9 mouse cellular contexts compared by ENCODE assay signal in genomic region chr3:88501366-88502030, GRCm38 (mm10). TPM values are rescaled to one million over a fixed set of nuclear protein-coding genes. Genes with fewer than 3 reads are reported as not detected.
A peak's percentile ranks its signal among the peaks of the same experiment; 100 is the strongest.
DNase-seq lines count a peak whose midpoint lies in the region; ATAC-seq and TF ChIP-seq lines count a peak whose summit lies in the region.
"Had no signal": no experiment of that assay in that cellular context is flagged by ENCODE, and none has a peak within 500 bp of the region (broad histone marks: within the 10 kb centered on the region; RNA-seq: fewer than 3 reads in every experiment).

No protein-coding gene starts in this region.

- H3K4me1 ChIP-seq in neural tube, embryonic 12.5 days: peaks cover 14% of the 10 kb centered on the region
- peaks cover 8% of the 10 kb centered on the region for H3K4me1 ChIP-seq in forebrain, embryonic 11.5 days (replicated peaks; ENCODE audit: control insufficient read depth, insufficient read depth, low read length)
- peaks cover 62% of the 10 kb centered on the region for H3K4me1 ChIP-seq in limb, embryonic 15.5 days
- peaks cover 15% of the 10 kb centered on the region for H3K4me1 ChIP-seq in stomach, postnatal 0 days (replicated peaks; ENCODE audit: control insufficient read depth, insufficient read depth)

- peaks cover 32% of the 10 kb centered on the region for H3K27me3 ChIP-seq in neural tube, embryonic 12.5 days (replicated peaks)
- peaks cover 16% of the 10 kb centered on the region for H3K27me3 ChIP-seq in forebrain, embryonic 11.5 days (ENCODE audit: control insufficient read depth, insufficient read depth, low read length)
- no peaks in the 10 kb centered on the region for H3K27me3 ChIP-seq in limb, embryonic 15.5 days
- H3K27me3 ChIP-seq in stomach, postnatal 0 days (ENCODE audit: control insufficient read depth, insufficient read depth, low read length): no peaks in the 10 kb centered on the region

- ATAC-seq in neural tube, embryonic 12.5 days (ENCODE audit: low FRiP score, low read depth): no peak
- no peak for ATAC-seq in forebrain, embryonic 11.5 days (replicated peaks; ENCODE audit: low FRiP score)
- ATAC-seq in limb, embryonic 15.5 days (ENCODE audit: insufficient number of reproducible peaks, low FRiP score, low TSS enrichment, low read depth): no peak
- ATAC-seq in stomach, postnatal 0 days (ENCODE audit: low FRiP score, low TSS enrichment): no peak

- no peak for TF ChIP-seq CTCF in stomach, postnatal 0 days (IDR thresholded peaks at IDR 0.05; ENCODE audit: low read depth)

- H3K4me2 ChIP-seq in neural tube, embryonic 12.5 days (replicated peaks): peak overlapping the region; percentile 94
- no peak overlapping the region; the same call in 1 of the 2 replicates for H3K4me2 ChIP-seq in forebrain, embryonic 11.5 days (ENCODE audit: low read depth, low read length, severe bottlenecking)
- H3K4me2 ChIP-seq in limb, embryonic 15.5 days: peak overlapping the region; percentile 69
- H3K4me2 ChIP-seq in stomach, postnatal 0 days (replicated peaks; ENCODE audit: low read depth): peak overlapping the region; percentile 79

- H3K27ac ChIP-seq in neural tube, embryonic 12.5 days: no peak overlapping the region
- H3K27ac ChIP-seq in forebrain, embryonic 11.5 days (ENCODE audit: low read depth, low read length): no peak overlapping the region
- H3K27ac ChIP-seq in limb, embryonic 15.5 days: peak overlapping the region; percentile 98
- peak overlapping the region; percentile 98 for H3K27ac ChIP-seq in stomach, postnatal 0 days (replicated peaks)

- no peak for DNase-seq in neural tube, embryonic 10.5 days (ENCODE audit: extremely low spot score, low spot score)
- DNase-seq in forebrain, embryonic 11.5 days (ENCODE audit: low spot score): no peak
- no peak for DNase-seq in stomach, postnatal 0 days (ENCODE audit: low spot score)
- DNase-seq in adrenal gland, postnatal 25 days: no peak
- DNase-seq in retina, postnatal 1 day: no peak
- DNase-seq in thymus, postnatal 4 days: no peak

- peak overlapping the region; percentile 13 for H3K4me3 ChIP-seq in neural tube, embryonic 12.5 days
- 0 out of 2 replicates have a peak overlapping the region, but pooled peaks have one; percentile 49 for H3K4me3 ChIP-seq in forebrain, embryonic 11.5 days (ENCODE audit: low read depth, low read length)
- H3K4me3 ChIP-seq in limb, embryonic 15.5 days: peak overlapping the region; percentile 82
- peak overlapping the region; percentile 97 for H3K4me3 ChIP-seq in stomach, postnatal 0 days (ENCODE audit: low read depth, low read length)

- no peak overlapping the region for H3K9ac ChIP-seq in neural tube, embryonic 12.5 days
- no peak overlapping the region for H3K9ac ChIP-seq in forebrain, embryonic 11.5 days (ENCODE audit: low read length)
- H3K9ac ChIP-seq in limb, embryonic 15.5 days: peak overlapping the region; percentile 80
- peak overlapping the region; percentile 91 for H3K9ac ChIP-seq in stomach, postnatal 0 days (ENCODE audit: low read length)

- 52% methylated on average over 6 of the region's 6 CpGs for WGBS in neural tube, embryonic 12.5 days
- 53% methylated on average over 6 of the region's 6 CpGs for WGBS in forebrain, embryonic 11.5 days
- 34% methylated on average over 6 of the region's 6 CpGs for WGBS in limb, embryonic 15.5 days
- WGBS in stomach, postnatal 0 days: 30% methylated on average over 6 of the region's 6 CpGs

- no peaks in the 10 kb centered on the region for H3K9me3 ChIP-seq in neural tube, embryonic 12.5 days
- H3K9me3 ChIP-seq in forebrain, embryonic 11.5 days (ENCODE audit: control insufficient read depth, low read length): no peaks in the 10 kb centered on the region
- no peaks in the 10 kb centered on the region for H3K9me3 ChIP-seq in limb, embryonic 15.5 days
- H3K9me3 ChIP-seq in stomach, postnatal 0 days (ENCODE audit: control insufficient read depth, low read length): no peaks in the 10 kb centered on the region

- H3K36me3 ChIP-seq in neural tube, embryonic 12.5 days: no peaks in the 10 kb centered on the region
- no peaks in the 10 kb centered on the region for H3K36me3 ChIP-seq in forebrain, embryonic 11.5 days (ENCODE audit: control insufficient read depth, insufficient read depth, low read length)
- peaks cover 22% of the 10 kb centered on the region for H3K36me3 ChIP-seq in limb, embryonic 15.5 days
- no peaks in the 10 kb centered on the region for H3K36me3 ChIP-seq in stomach, postnatal 0 days (ENCODE audit: control insufficient read depth, insufficient read depth, low read length)

- no peak for TF ChIP-seq EP300 in stomach, postnatal 0 days (optimal IDR thresholded peaks at IDR 0.05)

RNA-seq across cellular contexts. Expression of gene Lmna, which starts 8.3 kb away (rescaled TPM):
- polyA plus RNA-seq in neural tube, embryonic 12.5 days (2016; fragmentation: Nextera tagmentation; extraction: Ambion mirVana): 27.6 and 27.9 TPM in 2 replicates
- 19.4 and 20.4 TPM in 2 replicates for polyA plus RNA-seq in forebrain, embryonic 11.5 days (2014; fragmentation: Nextera tagmentation; extraction: Ambion mirVana)
- 635 and 751 TPM in 2 replicates for polyA plus RNA-seq in limb, embryonic 15.5 days (2015; fragmentation: Nextera tagmentation; extraction: Ambion mirVana)
- 250 and 267 TPM in 2 replicates for polyA plus RNA-seq in stomach, postnatal 0 days (2015; fragmentation: Nextera tagmentation; extraction: Ambion mirVana)
- 90.6 and 91.1 TPM in 2 replicates for total RNA-seq in adrenal gland, postnatal 25 days (2021)

RNA-seq across cellular contexts. Expression of gene Mex3a, which starts 30.7 kb away (rescaled TPM):
- polyA plus RNA-seq in neural tube, embryonic 12.5 days (2016; fragmentation: Nextera tagmentation; extraction: Ambion mirVana): 41.9 and 43.3 TPM in 2 replicates
- polyA plus RNA-seq in forebrain, embryonic 11.5 days (2014; fragmentation: Nextera tagmentation; extraction: Ambion mirVana): 44.4 and 46.2 TPM in 2 replicates
- 17.6 and 21.0 TPM in 2 replicates for polyA plus RNA-seq in limb, embryonic 15.5 days (2015; fragmentation: Nextera tagmentation; extraction: Ambion mirVana)
- 3.3 and 3.4 TPM in 2 replicates for polyA plus RNA-seq in stomach, postnatal 0 days (2015; fragmentation: Nextera tagmentation; extraction: Ambion mirVana)
- total RNA-seq in adrenal gland, postnatal 25 days (2021): 3.3 and 3.5 TPM in 2 replicates

RNA-seq across cellular contexts. Expression of gene Sema4a, which starts 40.5 kb away (rescaled TPM):
- 13.6 and 15.3 TPM in 2 replicates for polyA plus RNA-seq in neural tube, embryonic 12.5 days (2016; fragmentation: Nextera tagmentation; extraction: Ambion mirVana)
- polyA plus RNA-seq in forebrain, embryonic 11.5 days (2014; fragmentation: Nextera tagmentation; extraction: Ambion mirVana): 9.3 and 10.3 TPM in 2 replicates
- 23.1 and 24.5 TPM in 2 replicates for polyA plus RNA-seq in limb, embryonic 15.5 days (2015; fragmentation: Nextera tagmentation; extraction: Ambion mirVana)
- polyA plus RNA-seq in stomach, postnatal 0 days (2015; fragmentation: Nextera tagmentation; extraction: Ambion mirVana): 27.9 and 32.7 TPM in 2 replicates
- 6.0 and 6.2 TPM in 2 replicates for total RNA-seq in adrenal gland, postnatal 25 days (2021)

RNA-seq across cellular contexts. Expression of gene Rab25, which starts 46.6 kb away (rescaled TPM):
- 0.29 and 0.57 TPM in 2 replicates for polyA plus RNA-seq in neural tube, embryonic 12.5 days (2016; fragmentation: Nextera tagmentation; extraction: Ambion mirVana)
- polyA plus RNA-seq in forebrain, embryonic 11.5 days (2014; fragmentation: Nextera tagmentation; extraction: Ambion mirVana): 0.43 and 1.1 TPM in 2 replicates
- 144 and 148 TPM in 2 replicates for polyA plus RNA-seq in limb, embryonic 15.5 days (2015; fragmentation: Nextera tagmentation; extraction: Ambion mirVana)
- 252 and 271 TPM in 2 replicates for polyA plus RNA-seq in stomach, postnatal 0 days (2015; fragmentation: Nextera tagmentation; extraction: Ambion mirVana)
- not detected in 2 replicates for total RNA-seq in adrenal gland, postnatal 25 days (2021)
- total RNA-seq: common myeloid progenitor, adult 5-6 weeks had no signal

RNA-seq across cellular contexts. Expression of gene Lamtor2, which starts 51.4 kb away (rescaled TPM):
- 143 and 145 TPM in 2 replicates for polyA plus RNA-seq in neural tube, embryonic 12.5 days (2016; fragmentation: Nextera tagmentation; extraction: Ambion mirVana)
- polyA plus RNA-seq in forebrain, embryonic 11.5 days (2014; fragmentation: Nextera tagmentation; extraction: Ambion mirVana): 89.3 and 96.0 TPM in 2 replicates
- 194 and 207 TPM in 2 replicates for polyA plus RNA-seq in limb, embryonic 15.5 days (2015; fragmentation: Nextera tagmentation; extraction: Ambion mirVana)
- 154 and 157 TPM in 2 replicates for polyA plus RNA-seq in stomach, postnatal 0 days (2015; fragmentation: Nextera tagmentation; extraction: Ambion mirVana)
- total RNA-seq in adrenal gland, postnatal 25 days (2021): 148 and 150 TPM in 2 replicates

Comparison
In these comparisons a context has a peak if more than half of its experiments do, and no peak if none do; other contexts are left out.
1. H3K27ac ChIP-seq: peak in limb, embryonic 15.5 days (single experiment) and stomach, postnatal 0 days (single experiment); none in neural tube, embryonic 12.5 days (single experiment) and forebrain, embryonic 11.5 days (single experiment).
2. H3K4me3 ChIP-seq: peak in every context shown above with its lines; median percentile 97 in stomach, postnatal 0 days; 82 in limb, embryonic 15.5 days; 49 in forebrain, embryonic 11.5 days; 13 in neural tube, embryonic 12.5 days.
3. H3K9ac ChIP-seq: peak in limb, embryonic 15.5 days (single experiment) and stomach, postnatal 0 days (single experiment); none in neural tube, embryonic 12.5 days (single experiment) and forebrain, embryonic 11.5 days (single experiment).